Mouse (Mus musculus): ENCODE data around the gene Gm38394. TPM values are rescaled to one million over a fixed set of nuclear protein-coding genes. Genes with fewer than 3 reads are reported as not detected.

Gm38394 gene
- total RNA-seq, 2 experiments from 2014 or later, result 5.5 to 22.9 TPM

- no peak for ATAC-seq (replicated peaks; ENCODE audit: low FRiP score, poor library complexity, severe bottlenecking)
Measured at GRCm38 (mm10) chr1:133603174-133603573, 57.9 kb downstream of the Gm38394 start.

DNA sequence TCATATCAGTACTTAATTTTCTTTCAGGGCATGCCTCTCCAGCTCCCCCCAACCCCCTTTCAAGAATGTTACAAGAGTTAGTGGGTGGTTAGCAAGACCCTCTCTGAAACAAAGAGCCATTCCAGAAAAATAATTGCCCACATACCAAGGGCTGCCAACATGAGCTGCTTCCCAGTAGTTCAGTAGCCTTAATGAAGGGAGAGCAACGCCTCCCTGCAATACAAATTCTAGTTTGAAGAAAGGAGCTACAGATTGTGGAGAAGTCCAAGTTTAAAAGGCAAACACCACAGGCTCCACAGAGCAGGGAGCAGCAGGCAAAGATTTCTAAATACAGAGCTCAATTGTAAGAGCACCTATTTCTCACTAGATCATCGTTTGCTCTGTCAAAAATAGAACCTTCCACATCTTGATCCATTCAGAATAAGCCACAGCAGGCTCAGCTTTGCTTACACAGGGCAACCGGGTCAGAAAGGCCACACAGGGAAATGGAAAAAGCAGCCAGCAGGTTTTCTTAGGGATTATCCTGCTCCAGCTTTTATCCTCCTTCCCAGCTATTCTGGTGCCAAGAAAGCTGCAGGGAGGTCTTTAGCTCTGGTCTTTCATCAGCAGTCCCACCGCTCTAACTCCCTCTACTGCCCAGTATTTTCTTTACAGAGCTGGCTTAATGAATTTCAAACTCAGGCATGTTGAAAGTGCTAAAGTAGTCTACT, 64.7 kb downstream of the Gm38394 start:
- ATAC-seq (replicated peaks; ENCODE audit: low FRiP score, poor library complexity, severe bottlenecking), result no peak

DNA sequence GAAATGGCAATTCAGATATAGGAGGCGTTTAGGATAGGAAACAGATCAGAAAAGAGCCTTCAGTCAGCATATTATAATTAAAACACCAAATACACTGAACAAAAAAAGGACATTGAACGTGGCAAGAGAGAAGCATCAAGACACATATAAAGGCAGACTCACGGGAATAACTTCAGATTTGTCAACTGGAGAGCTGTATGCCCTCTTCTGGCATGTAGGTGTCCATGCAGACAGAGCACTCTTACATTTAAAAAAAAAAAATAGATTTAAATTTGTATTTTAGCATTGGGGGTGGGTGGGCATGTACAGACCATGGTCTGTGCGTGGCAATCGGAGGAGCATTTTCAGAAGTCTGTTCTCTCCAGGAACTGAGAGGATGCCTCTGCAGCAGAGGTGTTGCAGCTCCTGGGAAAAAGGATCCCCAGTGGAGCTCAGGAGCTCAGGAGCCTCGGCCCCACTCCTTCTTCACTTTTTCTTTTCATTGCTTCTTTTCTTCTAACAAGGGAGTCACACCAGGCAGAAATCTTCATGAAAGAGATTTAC, 75.1 kb downstream of the Gm38394 start:
- no peak for ATAC-seq (replicated peaks; ENCODE audit: low FRiP score, poor library complexity, severe bottlenecking)

DNA sequence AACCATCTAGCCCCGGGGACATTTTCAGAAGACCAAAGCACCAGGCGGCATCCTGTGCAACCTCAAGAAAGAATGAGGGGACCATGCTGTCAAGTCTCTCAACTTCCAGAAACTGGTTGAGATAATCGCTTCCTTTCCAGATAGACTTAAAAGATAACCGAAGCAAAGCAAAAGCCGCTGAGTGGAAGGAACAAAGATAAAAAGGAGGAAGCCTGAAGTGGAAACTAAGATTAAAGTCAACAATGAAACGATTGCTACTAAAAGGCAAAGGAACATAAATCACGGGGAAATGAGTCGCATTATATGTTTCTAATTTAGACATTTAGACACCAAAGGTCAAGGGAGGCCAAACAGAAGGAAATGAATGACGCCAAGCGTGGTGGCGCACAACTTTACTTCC, 89.8 kb downstream of the Gm38394 start:
- no peak for ATAC-seq (replicated peaks; ENCODE audit: low FRiP score, poor library complexity, severe bottlenecking)

Other genes with a start within 250 kb of the Gm38394 start
- 1.0 TPM in 1 of 2 replicates, not detected in the other for gene Sox13, start 236.9 kb downstream of the Gm38394 start, total RNA-seq (2015; ENCODE audit: low replicate concordance)
- 0.77 and 2.2 TPM in 2 replicates for gene Sox13, start 236.9 kb downstream of the Gm38394 start, total RNA-seq (2017; ENCODE audit: low replicate concordance)
- gene Snrpe, start 51.0 kb downstream of the Gm38394 start, total RNA-seq (2015; ENCODE audit: low replicate concordance), result 74.4 and 111 TPM in 2 replicates
- gene Snrpe, start 51.0 kb downstream of the Gm38394 start, total RNA-seq (2017; ENCODE audit: low replicate concordance), result 55.4 and 158 TPM in 2 replicates
- 5.2 TPM in 1 of 2 replicates, not detected in the other for gene Zbed6, start 433 bp downstream of the Gm38394 start, total RNA-seq (2015; ENCODE audit: low replicate concordance)
- 12.8 and 27.2 TPM in 2 replicates for gene Zbed6, start 433 bp downstream of the Gm38394 start, total RNA-seq (2017; ENCODE audit: low replicate concordance)
- gene Lax1, start 28.8 kb upstream of the Gm38394 start, total RNA-seq (2015; ENCODE audit: low replicate concordance), result 1.3 TPM in 1 of 2 replicates, not detected in the other
- gene Lax1, start 28.8 kb upstream of the Gm38394 start, total RNA-seq (2017; ENCODE audit: low replicate concordance), result 1.7 and 2.0 TPM in 2 replicates
- 241 and 319 TPM in 2 replicates for gene Atp2b4, start 139.7 kb upstream of the Gm38394 start, total RNA-seq (2015; ENCODE audit: low replicate concordance)
- gene Atp2b4, start 139.7 kb upstream of the Gm38394 start, total RNA-seq (2017; ENCODE audit: low replicate concordance), result 404 and 444 TPM in 2 replicates
- gene Optc, start 246.7 kb upstream of the Gm38394 start, total RNA-seq (2015; ENCODE audit: low replicate concordance), result not detected in 2 replicates
- not detected in 2 replicates for gene Optc, start 246.7 kb upstream of the Gm38394 start, total RNA-seq (2017; ENCODE audit: low replicate concordance)